Mouse (Mus musculus) limb, embryonic 14.5 days (tissue): ENCODE data around the gene Upp2. TPM values are rescaled to one million over a fixed set of nuclear protein-coding genes. Genes with fewer than 3 reads are reported as not detected.

ENCODE experiments used
- ATAC-seq: fragments of 200-750 bp; cut with Nextera tagmentation; 2 replicates; pipeline ENCODE4 v1.8.0; 2017; ENCODE audit warnings: low read depth, moderate number of reproducible peaks, moderate TSS enrichment; ENCODE audit not compliant: low FRiP score
- DNase-seq: peaks from one replicate; pipeline ENCODE4 v3.0.0-alpha.2; 2015; ENCODE audit warnings: low spot score
- H3K27ac ChIP-seq: fragments of 300-500 bp; sonication (generic); replicated peaks from 2 replicates; pipeline ENCODE4 v1.5.1; 2014; ENCODE audit warnings: low read depth, mild to moderate bottlenecking, low read length, moderate library complexity, mixed read lengths
- H3K27me3 ChIP-seq: fragments of 300-500 bp; sonication (generic); 2 replicates; pipeline ENCODE4 v1.6.1; 2014; ENCODE audit warnings: low read length, mixed read lengths; ENCODE audit not compliant: control insufficient read depth, insufficient read depth
- H3K36me3 ChIP-seq: fragments of 300-500 bp; sonication (generic); 2 replicates; pipeline ENCODE4 v1.6.1; 2014; ENCODE audit warnings: mild to moderate bottlenecking, low read length, moderate library complexity, mixed read lengths; ENCODE audit not compliant: control insufficient read depth, insufficient read depth
- H3K4me1 ChIP-seq: fragments of 300-500 bp; sonication (generic); 2 replicates; pipeline ENCODE4 v1.6.1; 2014; ENCODE audit warnings: antibody characterized with exemption, low read length, mixed read lengths; ENCODE audit not compliant: control insufficient read depth, insufficient read depth
- H3K4me2 ChIP-seq: fragments of 300-500 bp; sonication (generic); replicated peaks from 2 replicates; pipeline ENCODE4 v1.6.1; 2014; ENCODE audit warnings: low read depth, mild to moderate bottlenecking, low read length, moderate library complexity; ENCODE audit not compliant: severe bottlenecking
- H3K4me3 ChIP-seq: fragments of 300-500 bp; sonication (generic); replicated peaks from 2 replicates; pipeline ENCODE4 v1.5.1; 2014; ENCODE audit warnings: low read length
- H3K9ac ChIP-seq: fragments of 300-500 bp; sonication (generic); 2 replicates; pipeline ENCODE4 v1.6.1; 2014; ENCODE audit warnings: mild to moderate bottlenecking, low read depth, low read length, moderate library complexity; ENCODE audit not compliant: severe bottlenecking
- H3K9me3 ChIP-seq: fragments of 300-500 bp; sonication (generic); 2 replicates; pipeline ENCODE4 v1.6.1; 2016; ENCODE audit warnings: low read length; ENCODE audit not compliant: control insufficient read depth
- POLR2A ChIP-seq: fragments of 200-500 bp; IDR thresholded peaks from 2 replicates; pipeline ENCODE4 v1.8.0; 2012; ENCODE audit warnings: inconsistent platforms, mild to moderate bottlenecking, moderate library complexity, borderline replicate concordance; ENCODE audit not compliant: insufficient read depth, insufficient read length; ENCODE audit errors: extremely low read depth
- WGBS: fragments of 180-500 bp; shearing (Covaris S2); extraction: QIAGEN DNeasy Blood & Tissue Kit; methylation state at CpG from one replicate; pipeline ENCODE4 v1.1.7; 2014; 5-methylcytosine and 5-hydroxymethylcytosine counted together
- polyA plus RNA-seq, 2 experiments: library from polyadenylated mRNA; depleted of rRNA in 1 of 2; stranded (reverse) in 1 of 2; unstranded in 1 of 2; fragments of >200 nt; fragmentation: Nextera tagmentation in 1 of 2; extraction: Ambion mirVana in 1 of 2; gene quantifications; 2 replicates each; pipeline versions ENCODE4 v1.2.1 to v1.2.3; 2012 to 2014

Gene Upp2
- polyA plus RNA-seq, 2 experiments, result 9.3 to 12.3 TPM

DNA sequence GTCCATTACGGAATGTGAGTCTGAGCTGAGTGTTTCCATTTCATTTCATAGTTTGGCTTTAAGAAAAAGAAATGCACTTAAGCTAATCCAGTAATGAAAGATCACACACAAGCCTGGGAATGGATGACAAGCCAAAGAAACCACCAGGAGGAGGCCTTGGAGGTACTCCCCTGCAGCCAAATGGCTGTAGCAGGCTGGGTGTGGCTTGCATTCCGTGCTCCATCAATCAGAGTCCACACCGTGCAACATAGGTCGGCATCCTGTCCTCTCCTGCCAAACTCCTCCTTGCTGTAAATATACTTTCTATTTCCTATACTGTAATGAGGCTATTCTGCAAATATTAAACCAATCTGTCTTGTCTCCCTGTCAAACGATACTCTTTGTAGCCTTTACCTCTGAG lies 143.1 kb downstream of the Upp2 start:
- Histone ChIP-seq H3K4me2 (no peak overlapping the region), H3K36me3 (no peaks in the 10 kb centered on the region), H3K27me3 (no peaks in the 10 kb centered on the region), H3K4me3 (no peak overlapping the region), H3K4me1 (peaks cover 13% of the 10 kb centered on the region), H3K27ac (no peak overlapping the region), H3K9ac (no peak overlapping the region), H3K9me3 (no peaks in the 10 kb centered on the region)
- 51% methylated on average over 5 of the region's 5 CpGs for WGBS
- ATAC-seq (no peak), DNase-seq (no peak)
- TF ChIP-seq POLR2A, result no peak

DNA sequence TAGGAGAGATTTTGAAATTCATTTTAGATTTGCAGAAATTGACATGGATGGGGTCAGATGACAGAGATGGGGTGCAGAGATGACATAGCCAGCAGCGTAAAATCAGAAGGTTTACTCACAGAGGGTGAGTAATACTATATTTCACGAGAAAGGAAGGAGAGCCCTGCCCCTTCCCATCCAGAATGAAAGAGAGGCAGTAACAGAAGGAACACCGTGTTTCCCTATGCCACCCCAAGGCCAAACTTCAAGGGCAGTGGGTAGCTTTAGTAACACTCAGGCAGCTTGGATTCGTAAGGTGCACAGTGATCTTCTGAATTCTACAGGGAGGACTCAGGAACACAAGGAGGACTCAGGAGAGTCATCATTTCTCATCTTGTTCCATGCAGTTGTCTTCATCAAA lies 144.0 kb downstream of the Upp2 start:
- ATAC-seq (no peak), DNase-seq (no peak)
- no peaks in the 10 kb centered on the region for H3K27me3 ChIP-seq
- no peaks in the 10 kb centered on the region for H3K36me3 ChIP-seq
- H3K9ac ChIP-seq, result no peak overlapping the region
- no peak overlapping the region for H3K4me2 ChIP-seq
- H3K27ac ChIP-seq, result 0 out of 2 replicates have a peak overlapping the region, but pooled peaks have one; percentile 56
- no peaks in the 10 kb centered on the region for H3K9me3 ChIP-seq
- 92% methylated on average over 4 of the region's 4 CpGs for WGBS
- H3K4me1 ChIP-seq, result peaks cover 13% of the 10 kb centered on the region
- TF ChIP-seq POLR2A, result no peak
- H3K4me3 ChIP-seq, result no peak overlapping the region

DNA sequence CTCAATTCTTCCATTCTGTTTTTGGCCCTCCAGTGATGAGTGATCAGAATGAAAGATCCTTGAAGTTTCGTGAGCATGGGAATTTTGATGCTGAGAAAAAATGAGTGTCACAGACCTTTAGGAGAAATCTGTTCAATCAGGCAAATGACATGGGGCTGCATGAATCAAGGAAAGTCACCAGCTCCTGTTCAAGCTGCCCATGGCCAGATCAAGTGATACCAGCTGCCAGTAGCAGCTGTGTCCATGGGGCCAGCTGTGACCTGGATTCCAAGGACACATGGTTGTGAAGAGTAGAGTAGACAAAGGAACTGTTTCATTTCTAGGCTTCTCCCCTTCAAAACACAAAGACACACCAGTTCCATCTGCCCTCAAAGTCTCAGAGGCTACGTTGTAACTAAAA lies 144.4 kb downstream of the Upp2 start:
- DNase-seq (peak; percentile 49), ATAC-seq (peak; percentile 79)
- 56% methylated on average over 2 of the region's 2 CpGs for WGBS
- TF ChIP-seq POLR2A, result no peak
- Histone ChIP-seq H3K9ac (no peak overlapping the region), H3K9me3 (no peaks in the 10 kb centered on the region), H3K36me3 (no peaks in the 10 kb centered on the region), H3K4me3 (no peak overlapping the region), H3K27me3 (no peaks in the 10 kb centered on the region), H3K4me2 (no peak overlapping the region), H3K27ac (peak overlapping the region; percentile 56; the same call in 1 of the 2 replicates), H3K4me1 (peaks cover 13% of the 10 kb centered on the region)

DNA sequence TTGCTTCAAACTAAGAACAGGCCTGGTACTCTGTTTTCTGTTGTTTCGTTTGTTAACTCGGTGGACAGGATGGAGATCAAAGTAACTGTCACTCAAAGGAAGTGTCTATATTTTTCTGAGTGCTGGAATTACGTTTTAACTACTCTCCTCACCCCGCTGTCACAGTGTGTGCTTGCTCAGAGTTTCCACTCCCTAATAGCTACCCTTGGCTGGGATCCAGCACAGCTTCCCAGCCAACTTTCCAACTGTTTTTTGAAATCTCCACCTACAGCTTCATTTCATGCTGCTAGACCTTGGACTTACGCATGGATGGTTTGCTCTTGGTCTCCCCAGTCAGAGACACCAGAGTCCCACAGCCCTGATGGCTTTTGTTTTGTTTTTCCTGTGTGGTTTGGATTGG lies 144.8 kb downstream of the Upp2 start:
- Histone ChIP-seq H3K4me2 (no peak overlapping the region), H3K9ac (no peak overlapping the region), H3K9me3 (no peaks in the 10 kb centered on the region), H3K27me3 (no peaks in the 10 kb centered on the region), H3K4me1 (peaks cover 13% of the 10 kb centered on the region), H3K4me3 (no peak overlapping the region), H3K27ac (peak overlapping the region; percentile 56), H3K36me3 (no peaks in the 10 kb centered on the region)
- WGBS, result 12% methylated on average over 5 of the region's 5 CpGs
- DNase-seq (peak; percentile 93), ATAC-seq (peak; percentile 85)
- TF ChIP-seq POLR2A, result no peak

DNA sequence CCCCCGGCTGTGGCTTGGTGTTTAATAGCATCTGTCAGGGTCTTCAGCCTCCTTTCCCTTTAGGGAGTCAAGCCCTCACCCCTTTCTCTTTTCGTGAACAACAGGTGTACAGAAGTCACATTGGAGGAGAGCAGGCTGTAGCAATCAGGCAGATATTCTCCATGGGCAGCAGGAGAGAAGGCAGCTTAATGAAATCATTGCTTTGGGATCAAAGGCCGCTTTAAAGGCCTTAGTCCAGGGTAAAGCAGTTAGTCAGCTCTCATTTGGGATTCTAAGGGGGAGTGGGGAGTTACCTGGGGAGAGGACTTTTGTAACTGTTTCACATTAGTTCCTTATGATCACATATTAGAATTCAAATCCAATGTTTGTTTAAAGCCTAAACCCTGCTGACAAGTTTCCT lies 150.8 kb downstream of the Upp2 start:
- peaks cover 4% of the 10 kb centered on the region; the same call in 1 of the 2 replicates for H3K9me3 ChIP-seq
- no peak overlapping the region for H3K27ac ChIP-seq
- no peak for DNase-seq
- H3K36me3 ChIP-seq, result no peaks in the 10 kb centered on the region
- no peak overlapping the region for H3K4me3 ChIP-seq
- no peak for ATAC-seq
- 41% methylated on average over 3 of the region's 3 CpGs for WGBS
- peaks cover 3% of the 10 kb centered on the region; the same call in 1 of the 2 replicates for H3K4me1 ChIP-seq
- no peak overlapping the region for H3K9ac ChIP-seq
- no peak overlapping the region for H3K4me2 ChIP-seq
- TF ChIP-seq POLR2A, result no peak
- no peaks in the 10 kb centered on the region for H3K27me3 ChIP-seq
